Mouse (Mus musculus) heart, embryonic 13.5 days (tissue): ENCODE measurements at regions not wholly inside any gene's neighbourhood (a gene's known extent, or its start where the extent isn't known, plus 50 kb on each side); places are given as distances from the start of the nearest gene placed in this dataset.

Experiments used
- ATAC-seq: fragments of 200-750 bp; cut with Nextera tagmentation; 2 replicates; pipeline ENCODE4 v1.8.0; 2017; ENCODE audit warnings: moderate TSS enrichment; ENCODE audit not compliant: insufficient number of reproducible peaks, low FRiP score, low TSS enrichment; ENCODE audit errors: extremely low read depth
- H3K27ac ChIP-seq: fragments of 300-500 bp; sonication (generic); replicated peaks from 2 replicates; pipeline ENCODE4 v1.5.1; 2015; ENCODE audit warnings: moderate library complexity, mild to moderate bottlenecking, inconsistent platforms
- H3K27me3 ChIP-seq: fragments of 300-500 bp; sonication (generic); replicated peaks from 2 replicates; pipeline ENCODE4 v1.6.1; 2015; ENCODE audit warnings: mild to moderate bottlenecking, inconsistent platforms
- H3K36me3 ChIP-seq: fragments of 300-500 bp; sonication (generic); 2 replicates; pipeline ENCODE4 v1.6.1; 2015; ENCODE audit warnings: mild to moderate bottlenecking, inconsistent platforms
- H3K4me1 ChIP-seq: fragments of 300-500 bp; sonication (generic); 2 replicates; pipeline ENCODE4 v1.6.1; 2015; ENCODE audit warnings: inconsistent platforms
- H3K4me2 ChIP-seq: fragments of 300-500 bp; sonication (generic); 2 replicates; pipeline ENCODE4 v1.6.1; 2015; ENCODE audit warnings: inconsistent platforms, mild to moderate bottlenecking, moderate library complexity
- H3K4me3 ChIP-seq: fragments of 300-500 bp; sonication (generic); 2 replicates; pipeline ENCODE4 v1.5.1; 2015; ENCODE audit warnings: moderate library complexity, mild to moderate bottlenecking, inconsistent platforms
- H3K9ac ChIP-seq: fragments of 300-500 bp; sonication (generic); 2 replicates; pipeline ENCODE4 v1.6.1; 2015; ENCODE audit warnings: inconsistent platforms, mild to moderate bottlenecking, moderate library complexity
- H3K9me3 ChIP-seq: fragments of 300-500 bp; sonication (generic); 2 replicates; pipeline ENCODE4 v1.6.1; 2016; ENCODE audit warnings: inconsistent platforms
- WGBS: fragments of 180-500 bp; shearing (Covaris S2); methylation state at CpG from one replicate; pipeline ENCODE4 v1.1.7; 2015; ENCODE audit warnings: mixed read lengths; 5-methylcytosine and 5-hydroxymethylcytosine counted together

DNA sequence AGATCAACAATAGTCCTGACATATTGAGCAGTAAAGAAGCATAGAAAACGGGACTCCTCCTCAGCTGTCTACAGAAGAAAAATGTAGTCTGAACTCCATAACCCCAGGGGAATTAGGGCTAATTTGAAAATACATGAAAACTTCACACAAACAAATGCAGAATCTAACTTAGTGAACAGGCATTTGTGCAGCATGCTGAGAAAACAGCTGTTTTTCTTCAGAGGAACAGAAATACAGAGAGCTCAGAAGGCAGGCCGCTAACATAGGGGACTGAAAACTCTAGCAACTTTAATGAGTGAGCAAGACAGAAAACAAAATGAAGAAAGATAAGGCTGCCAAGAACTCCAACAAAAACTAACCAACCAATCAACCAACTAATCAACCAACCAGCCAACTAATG is 172.7 kb upstream of the Zc3h12c start:
- Histone ChIP-seq H3K9me3 (no peaks in the 10 kb centered on the region), H3K4me2 (no peak overlapping the region), H3K27ac (no peak overlapping the region), H3K36me3 (no peaks in the 10 kb centered on the region), H3K4me3 (no peak overlapping the region), H3K27me3 (no peaks in the 10 kb centered on the region), H3K9ac (no peak overlapping the region), H3K4me1 (no peaks in the 10 kb centered on the region)
- WGBS, result 67% methylated on average over 2 of the region's 2 CpGs
- no peak for ATAC-seq

DNA sequence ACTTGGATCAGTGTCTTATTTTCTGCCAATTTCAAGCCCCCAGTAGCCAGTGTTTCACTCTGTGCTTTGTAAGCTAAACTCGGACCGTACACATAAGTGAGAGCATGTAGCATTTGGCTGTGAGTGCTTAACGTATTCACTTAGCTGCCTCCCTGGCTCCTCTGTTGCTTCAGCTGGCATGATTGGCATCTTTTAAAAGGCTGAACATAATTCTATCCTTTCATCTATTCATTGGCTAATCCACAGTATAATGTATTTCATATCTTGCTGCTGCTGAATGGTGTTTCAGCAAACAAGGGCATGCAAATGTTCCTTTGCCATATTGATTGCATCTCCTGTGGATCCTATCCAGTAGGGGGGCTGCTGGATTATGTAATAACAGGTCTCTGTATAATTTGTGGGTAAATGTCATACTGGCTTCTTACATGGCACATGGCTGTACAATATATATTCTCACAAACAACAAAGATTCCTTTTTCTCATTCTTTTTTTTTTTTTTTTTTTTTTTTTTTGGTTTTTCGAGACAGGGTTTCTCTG is 169.5 kb upstream of the Zc3h12c start:
- H3K27ac ChIP-seq, result no peak overlapping the region
- H3K4me1 ChIP-seq, result no peaks in the 10 kb centered on the region
- H3K36me3 ChIP-seq, result no peaks in the 10 kb centered on the region
- H3K9me3 ChIP-seq, result no peaks in the 10 kb centered on the region
- WGBS, result 61% methylated on average over 4 of the region's 4 CpGs
- no peaks in the 10 kb centered on the region for H3K27me3 ChIP-seq
- no peak overlapping the region for H3K4me2 ChIP-seq
- H3K9ac ChIP-seq, result no peak overlapping the region
- no peak for ATAC-seq
- H3K4me3 ChIP-seq, result no peak overlapping the region

DNA sequence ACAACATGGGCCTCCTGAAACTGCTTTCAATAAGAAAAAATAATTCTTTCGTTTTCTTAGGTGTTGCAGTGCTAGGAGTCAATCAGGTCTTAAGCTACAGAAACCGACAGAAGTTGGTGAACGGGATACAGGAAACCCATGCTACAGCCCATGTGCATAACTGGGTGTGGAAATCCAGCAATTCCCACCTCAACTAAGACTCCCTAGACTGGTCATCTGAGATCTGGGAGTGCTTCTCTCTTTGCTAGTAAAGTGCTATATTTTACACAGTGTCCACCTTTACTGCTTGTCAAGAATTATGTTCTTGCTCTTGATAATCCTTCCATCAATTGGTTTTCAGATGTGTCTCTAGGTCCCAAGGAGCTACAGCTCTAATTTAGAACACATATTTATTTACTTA is 166.4 kb upstream of the Zc3h12c start:
- Histone ChIP-seq H3K4me2 (no peak overlapping the region), H3K27ac (no peak overlapping the region), H3K4me3 (no peak overlapping the region), H3K27me3 (no peaks in the 10 kb centered on the region), H3K9ac (no peak overlapping the region), H3K36me3 (no peaks in the 10 kb centered on the region), H3K9me3 (no peaks in the 10 kb centered on the region), H3K4me1 (no peaks in the 10 kb centered on the region)
- 76% methylated on average over 3 of the region's 3 CpGs for WGBS
- ATAC-seq, result no peak

DNA sequence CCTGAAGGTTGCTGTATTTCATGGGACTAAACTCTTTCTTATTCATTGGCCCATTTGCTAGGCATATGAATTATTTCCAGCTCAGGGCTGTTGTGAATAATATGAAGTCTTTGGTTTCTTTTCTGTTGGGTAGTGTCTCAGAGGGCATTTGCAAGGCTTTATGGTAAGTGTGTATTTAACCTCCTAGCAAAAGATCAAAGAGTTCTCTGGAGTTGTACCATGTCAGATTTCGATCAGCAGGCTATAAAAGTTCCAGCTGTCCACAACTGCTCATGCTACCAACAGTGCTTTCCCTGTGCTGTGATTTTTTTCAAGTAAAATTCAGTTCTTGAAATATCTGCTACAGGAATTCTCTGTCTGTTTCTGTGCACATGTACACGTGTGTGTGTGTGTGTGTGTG is 165.5 kb upstream of the Zc3h12c start:
- ATAC-seq, result no peak

DNA sequence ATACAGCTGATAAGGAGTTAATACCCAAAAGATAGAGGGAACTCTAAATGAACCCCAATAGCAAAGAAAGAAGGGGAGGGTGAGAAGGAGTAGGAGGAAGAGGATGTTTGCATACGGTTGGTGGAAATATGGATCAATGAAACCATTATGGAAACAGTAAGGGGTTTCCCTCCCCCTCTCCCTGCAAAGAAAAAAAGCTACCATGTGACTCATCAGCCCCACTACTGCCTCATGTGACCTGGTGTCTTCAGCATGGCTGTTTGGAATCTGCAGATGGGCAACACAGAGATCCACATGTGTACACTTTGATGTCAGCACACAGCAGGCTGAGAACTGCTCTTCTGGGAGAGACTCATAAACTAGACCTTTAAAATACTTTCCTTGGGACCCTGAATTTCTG is 163.4 kb upstream of the Zc3h12c start:
- Histone ChIP-seq H3K4me3 (no peak overlapping the region), H3K4me1 (no peaks in the 10 kb centered on the region), H3K9me3 (no peaks in the 10 kb centered on the region), H3K4me2 (no peak overlapping the region), H3K27me3 (no peaks in the 10 kb centered on the region), H3K36me3 (no peaks in the 10 kb centered on the region), H3K27ac (no peak overlapping the region), H3K9ac (no peak overlapping the region)
- 58% methylated on average over 1 of the region's 1 CpGs for WGBS
- no peak for ATAC-seq

More for the DNA sequence above, 165.5 kb upstream of the Zc3h12c start:
- Histone ChIP-seq H3K27ac (no peak overlapping the region), H3K4me2 (no peak overlapping the region), H3K4me1 (no peaks in the 10 kb centered on the region), H3K27me3 (no peaks in the 10 kb centered on the region), H3K9me3 (no peaks in the 10 kb centered on the region), H3K36me3 (no peaks in the 10 kb centered on the region), H3K9ac (no peak overlapping the region), H3K4me3 (no peak overlapping the region)
- WGBS, result 42% methylated on average over 2 of the region's 2 CpGs

DNA sequence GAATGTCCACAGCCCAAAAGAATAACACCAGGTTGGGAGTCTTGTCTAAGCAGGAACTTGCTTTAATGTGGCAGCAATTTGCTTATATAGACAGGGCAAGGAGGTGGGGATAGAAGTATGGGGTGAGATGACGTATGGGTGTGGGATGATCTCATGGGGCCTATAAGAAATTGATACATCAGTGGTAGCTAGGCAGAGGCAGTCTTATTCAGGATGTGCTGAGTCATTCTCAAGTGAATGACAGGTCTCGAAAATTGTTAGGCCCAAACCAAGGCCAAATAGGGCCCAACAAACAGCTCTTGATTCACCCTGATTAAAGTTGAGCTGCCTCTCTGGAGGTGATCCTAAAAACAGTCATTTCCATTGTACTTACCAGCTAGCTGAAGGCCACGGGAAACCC is 162.3 kb upstream of the Zc3h12c start:
- Histone ChIP-seq H3K9ac (no peak overlapping the region), H3K27me3 (no peaks in the 10 kb centered on the region), H3K4me3 (no peak overlapping the region), H3K27ac (no peak overlapping the region), H3K9me3 (no peaks in the 10 kb centered on the region), H3K4me1 (no peaks in the 10 kb centered on the region), H3K4me2 (no peak overlapping the region), H3K36me3 (no peaks in the 10 kb centered on the region)
- no peak for ATAC-seq
- whole genome bisulfite sequencing, result 62% methylated on average over 3 of the region's 3 CpGs

DNA sequence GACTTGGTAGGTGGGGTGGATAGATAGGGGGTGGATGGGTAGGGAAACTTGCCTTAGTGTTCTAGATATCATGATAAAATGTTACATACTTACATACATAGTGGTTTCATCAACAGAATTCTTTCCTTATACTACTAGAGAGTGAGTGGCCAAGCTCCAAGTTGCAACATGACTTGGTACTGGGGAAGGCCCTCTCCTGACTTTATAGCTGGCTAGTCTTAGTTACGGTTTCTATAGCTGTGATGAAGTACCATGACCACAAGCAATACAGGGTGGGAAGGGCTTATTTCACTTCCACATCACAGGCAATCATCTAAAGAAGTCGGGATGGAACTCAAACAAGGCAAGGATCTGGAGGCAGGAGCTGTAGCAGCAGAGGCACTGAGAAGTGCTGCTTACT is 156.0 kb upstream of the Zc3h12c start:
- Histone ChIP-seq H3K4me2 (no peak overlapping the region), H3K27me3 (no peaks in the 10 kb centered on the region), H3K27ac (no peak overlapping the region), H3K4me1 (no peaks in the 10 kb centered on the region), H3K9me3 (no peaks in the 10 kb centered on the region), H3K4me3 (no peak overlapping the region), H3K36me3 (no peaks in the 10 kb centered on the region), H3K9ac (no peak overlapping the region)
- 76% methylated on average over 2 of the region's 2 CpGs for WGBS
- no peak for ATAC-seq

DNA sequence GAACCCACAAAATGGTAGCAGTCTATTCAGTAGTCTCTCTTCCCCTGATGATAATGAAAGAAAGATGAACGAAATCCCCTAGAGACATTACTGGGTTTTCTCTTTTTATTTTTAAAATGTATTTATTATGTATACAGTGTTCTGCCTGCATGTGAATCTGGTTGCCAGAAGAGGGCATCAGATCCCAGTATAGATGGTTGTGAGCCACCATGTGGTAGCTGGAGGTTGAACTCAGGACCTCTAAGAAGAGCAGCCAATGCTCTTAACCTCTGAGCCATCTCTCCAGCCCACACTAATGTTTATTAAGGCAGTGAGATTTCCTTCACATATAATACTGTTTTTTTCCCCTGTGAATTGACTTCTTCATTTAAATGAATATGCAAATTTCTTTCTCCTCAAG is 155.4 kb upstream of the Zc3h12c start:
- no peaks in the 10 kb centered on the region for H3K9me3 ChIP-seq
- WGBS, result 63% methylated on average over 1 of the region's 1 CpGs
- H3K27me3 ChIP-seq, result no peaks in the 10 kb centered on the region
- H3K4me2 ChIP-seq, result no peak overlapping the region
- ATAC-seq, result no peak
- no peak overlapping the region for H3K27ac ChIP-seq
- H3K4me1 ChIP-seq, result no peaks in the 10 kb centered on the region
- no peak overlapping the region for H3K4me3 ChIP-seq
- no peaks in the 10 kb centered on the region for H3K36me3 ChIP-seq
- no peak overlapping the region for H3K9ac ChIP-seq

DNA sequence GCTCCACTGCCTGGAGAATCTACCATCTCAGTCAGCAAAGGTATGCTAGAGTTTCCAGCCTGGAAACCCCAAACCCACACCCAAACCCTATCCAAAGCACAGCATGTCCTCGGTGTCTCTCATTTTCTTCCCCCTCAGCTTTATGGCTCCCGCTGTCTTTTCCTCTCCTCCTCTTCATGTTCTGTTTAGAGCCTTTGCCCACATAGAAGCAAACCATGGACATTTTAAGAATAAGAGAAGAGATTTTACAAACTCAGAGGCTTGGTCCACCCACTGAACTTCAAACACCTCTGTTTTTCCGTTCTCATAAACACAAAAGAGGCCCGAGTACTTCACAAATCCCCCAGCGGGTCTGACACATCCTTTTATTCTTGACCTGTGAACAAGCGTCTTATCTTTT is 154.9 kb upstream of the Zc3h12c start:
- 73% methylated on average over 6 of the region's 6 CpGs for WGBS
- H3K4me2 ChIP-seq, result no peak overlapping the region
- ATAC-seq, result no peak

DNA sequence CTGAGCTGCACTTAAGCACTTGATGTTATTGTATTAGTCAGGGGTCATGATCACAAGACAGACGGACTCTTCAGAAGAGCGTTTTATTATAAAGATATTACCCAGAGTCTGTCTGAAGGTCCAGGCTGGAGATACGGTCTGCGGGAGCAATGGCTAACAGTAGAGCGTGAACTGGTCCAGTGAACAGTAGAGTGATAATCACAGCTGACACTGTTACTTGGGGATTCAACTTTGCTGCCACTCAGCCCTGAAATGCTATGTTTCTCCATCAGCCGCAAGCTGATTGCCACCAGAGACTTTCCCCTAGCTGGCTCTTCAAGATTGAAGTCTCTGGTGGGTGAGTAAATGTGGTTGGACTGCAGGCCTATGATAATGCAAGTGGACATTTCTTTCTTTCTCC is 133.1 kb upstream of the Zc3h12c start:
- H3K36me3 ChIP-seq, result no peaks in the 10 kb centered on the region
- WGBS, result 80% methylated on average over 6 of the region's 6 CpGs
- H3K4me3 ChIP-seq, result no peak overlapping the region
- no peaks in the 10 kb centered on the region for H3K4me1 ChIP-seq
- H3K27me3 ChIP-seq, result no peaks in the 10 kb centered on the region
- H3K27ac ChIP-seq, result no peak overlapping the region
- no peak overlapping the region for H3K9ac ChIP-seq
- ATAC-seq, result no peak
- H3K4me2 ChIP-seq, result no peak overlapping the region
- no peaks in the 10 kb centered on the region for H3K9me3 ChIP-seq

More for the DNA sequence above, 154.9 kb upstream of the Zc3h12c start:
- no peaks in the 10 kb centered on the region for H3K4me1 ChIP-seq
- H3K36me3 ChIP-seq, result no peaks in the 10 kb centered on the region
- no peak overlapping the region for H3K4me3 ChIP-seq
- no peaks in the 10 kb centered on the region for H3K9me3 ChIP-seq
- H3K27ac ChIP-seq, result no peak overlapping the region
- H3K9ac ChIP-seq, result no peak overlapping the region
- H3K27me3 ChIP-seq, result no peaks in the 10 kb centered on the region

DNA sequence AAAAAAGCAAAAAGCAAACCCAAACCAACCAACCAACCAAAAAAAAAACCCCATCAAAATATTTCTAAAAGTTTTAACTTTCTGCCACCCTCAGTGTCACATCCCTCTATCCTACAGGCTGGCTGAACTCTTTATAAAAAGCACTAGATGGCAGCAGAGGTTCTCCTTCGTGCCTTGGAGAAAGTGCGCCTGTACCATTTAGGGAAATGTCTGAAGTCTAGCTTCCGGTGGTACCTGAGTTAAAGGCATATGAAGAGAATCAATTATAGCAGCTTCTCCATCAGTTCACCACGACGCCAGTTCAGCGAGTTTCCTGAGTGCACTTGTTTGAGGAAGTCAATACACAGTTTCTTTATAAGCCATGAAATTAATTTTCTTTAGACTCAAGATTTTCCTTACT is 130.0 kb upstream of the Zc3h12c start:
- no peaks in the 10 kb centered on the region for H3K4me1 ChIP-seq

DNA sequence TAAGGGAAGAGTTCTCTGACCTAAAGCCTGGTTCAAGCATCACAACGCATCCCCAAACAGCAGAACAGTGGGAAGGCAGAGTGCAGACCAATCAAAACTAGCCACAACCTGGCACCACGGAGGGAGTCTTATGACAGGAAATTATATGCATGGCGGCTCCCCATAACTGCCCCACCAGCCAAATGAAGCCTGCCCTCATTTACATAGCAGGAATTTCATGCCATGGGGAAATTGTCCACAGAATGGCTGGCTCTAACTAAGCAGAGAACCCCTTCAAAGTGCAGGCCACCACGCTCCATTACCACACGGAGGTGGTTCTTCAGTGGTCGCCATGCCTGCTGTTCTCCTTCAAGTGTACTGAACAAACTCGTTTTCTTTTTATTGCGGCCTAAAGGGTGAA is 126.3 kb upstream of the Zc3h12c start:
- H3K9me3 ChIP-seq, result no peaks in the 10 kb centered on the region
- no peak overlapping the region for H3K27ac ChIP-seq
- 82% methylated on average over 8 of the region's 8 CpGs for whole genome bisulfite sequencing
- no peak overlapping the region for H3K4me2 ChIP-seq
- no peak overlapping the region for H3K4me3 ChIP-seq
- no peaks in the 10 kb centered on the region for H3K4me1 ChIP-seq
- H3K27me3 ChIP-seq, result no peaks in the 10 kb centered on the region
- H3K9ac ChIP-seq, result no peak overlapping the region
- no peak for ATAC-seq
- H3K36me3 ChIP-seq, result no peaks in the 10 kb centered on the region

More for the DNA sequence above, 130.0 kb upstream of the Zc3h12c start:
- 14% methylated on average over 6 of the region's 6 CpGs for WGBS
- no peak for ATAC-seq
- H3K27me3 ChIP-seq, result no peaks in the 10 kb centered on the region
- no peak overlapping the region for H3K4me3 ChIP-seq
- no peaks in the 10 kb centered on the region for H3K36me3 ChIP-seq
- no peak overlapping the region for H3K4me2 ChIP-seq
- H3K9ac ChIP-seq, result no peak overlapping the region
- no peak overlapping the region for H3K27ac ChIP-seq
- H3K9me3 ChIP-seq, result no peaks in the 10 kb centered on the region
